Mouse (Mus musculus) heart, embryonic 12.5 days (tissue): ENCODE measurements at regions not wholly inside any gene's neighbourhood (a gene's known extent, or its start where the extent isn't known, plus 50 kb on each side); places are given as distances from the start of the nearest gene placed in this dataset.

Source experiments
- ATAC-seq: fragments of 200-750 bp; cut with Nextera tagmentation; 2 replicates; pipeline ENCODE4 v1.8.0; 2017; ENCODE audit warnings: moderate TSS enrichment, moderate library complexity; ENCODE audit not compliant: insufficient number of reproducible peaks, low FRiP score
- H3K27ac ChIP-seq: fragments of 300-500 bp; sonication (generic); 2 replicates; pipeline ENCODE4 v1.5.1; 2016; ENCODE audit warnings: mild to moderate bottlenecking, moderate library complexity; ENCODE audit not compliant: poor library complexity, severe bottlenecking
- H3K27me3 ChIP-seq: fragments of 300-500 bp; sonication (generic); replicated peaks from 2 replicates; pipeline ENCODE4 v1.6.1; 2016; ENCODE audit warnings: mild to moderate bottlenecking, moderate library complexity
- H3K36me3 ChIP-seq: fragments of 300-500 bp; sonication (generic); 2 replicates; pipeline ENCODE4 v1.6.1; 2016; ENCODE audit warnings: mild to moderate bottlenecking, moderate library complexity
- H3K4me1 ChIP-seq: fragments of 300-500 bp; sonication (generic); replicated peaks from 2 replicates; pipeline ENCODE4 v1.6.1; 2016; ENCODE audit warnings: mild to moderate bottlenecking
- H3K4me2 ChIP-seq: fragments of 300-500 bp; sonication (generic); 2 replicates; pipeline ENCODE4 v1.6.1; 2016; ENCODE audit warnings: mild to moderate bottlenecking, moderate library complexity
- H3K4me3 ChIP-seq: fragments of 300-500 bp; sonication (generic); 2 replicates; pipeline ENCODE4 v1.5.1; 2016; ENCODE audit warnings: mild to moderate bottlenecking
- H3K9ac ChIP-seq: fragments of 300-500 bp; sonication (generic); 2 replicates; pipeline ENCODE4 v1.6.1; 2016; ENCODE audit warnings: mild to moderate bottlenecking, moderate library complexity
- H3K9me3 ChIP-seq: fragments of 300-500 bp; sonication (generic); replicated peaks from 2 replicates; pipeline ENCODE4 v1.6.1; 2016; ENCODE audit warnings: mild to moderate bottlenecking, moderate library complexity
- WGBS: fragments of 180-500 bp; shearing (Covaris S2); methylation state at CpG from one replicate; pipeline ENCODE4 v1.1.7; 2016; 5-methylcytosine and 5-hydroxymethylcytosine counted together

DNA sequence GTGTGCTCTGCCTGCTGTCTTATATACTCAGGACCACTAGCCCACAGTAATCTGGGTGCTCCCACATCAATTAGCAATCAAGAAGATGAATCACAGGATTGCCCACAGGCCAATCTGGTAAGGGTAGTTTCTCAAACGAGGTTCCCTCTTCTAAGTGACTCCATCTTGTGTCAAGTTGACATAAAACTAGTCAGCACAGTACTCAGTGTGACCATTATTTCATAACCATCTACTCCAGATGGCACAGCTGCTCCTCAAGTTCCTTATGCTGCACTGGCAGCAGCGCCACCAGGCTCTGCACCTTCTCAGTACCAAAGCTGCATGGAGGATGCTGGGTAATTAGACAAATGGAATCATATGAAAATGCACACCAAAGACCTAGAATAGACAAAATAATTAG lies 175.6 kb upstream of the B3galt2 start:
- no peak for ATAC-seq
- H3K27ac ChIP-seq: no peak overlapping the region
- 62% methylated on average over 2 of the region's 2 CpGs for WGBS

DNA sequence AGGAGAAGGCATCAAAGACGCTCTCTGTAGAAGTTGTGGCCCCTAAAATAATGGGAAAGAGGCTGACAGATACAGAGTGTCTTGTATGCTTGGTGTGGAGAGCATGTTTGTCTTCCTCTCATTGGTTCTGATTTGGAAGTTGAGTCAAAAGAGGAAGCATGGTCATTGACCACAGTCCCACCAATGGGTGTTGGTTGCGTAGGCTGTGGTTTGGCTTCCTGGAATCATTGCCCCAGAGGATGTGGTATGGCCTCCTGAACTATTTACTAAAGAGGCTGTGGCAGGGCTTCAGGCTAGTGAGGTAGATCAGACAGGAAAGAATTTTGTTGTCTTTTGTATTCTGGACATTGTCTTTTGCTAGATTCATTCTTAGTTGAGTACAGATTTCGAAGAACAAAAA lies 174.4 kb upstream of the B3galt2 start:
- no peak overlapping the region for H3K4me3 ChIP-seq
- H3K4me2 ChIP-seq: no peak overlapping the region
- H3K9ac ChIP-seq: no peak overlapping the region
- H3K4me1 ChIP-seq: no peaks in the 10 kb centered on the region
- WGBS: 69% methylated on average over 3 of the region's 3 CpGs
- no peaks in the 10 kb centered on the region for H3K27me3 ChIP-seq
- H3K36me3 ChIP-seq: no peaks in the 10 kb centered on the region
- no peak overlapping the region for H3K27ac ChIP-seq
- no peak for ATAC-seq
- H3K9me3 ChIP-seq: no peaks in the 10 kb centered on the region

More for the DNA sequence above, 175.6 kb upstream of the B3galt2 start:
- Histone ChIP-seq H3K4me1 (no peaks in the 10 kb centered on the region), H3K27me3 (no peaks in the 10 kb centered on the region), H3K4me3 (no peak overlapping the region), H3K9ac (no peak overlapping the region), H3K4me2 (no peak overlapping the region), H3K36me3 (no peaks in the 10 kb centered on the region), H3K9me3 (no peaks in the 10 kb centered on the region)

DNA sequence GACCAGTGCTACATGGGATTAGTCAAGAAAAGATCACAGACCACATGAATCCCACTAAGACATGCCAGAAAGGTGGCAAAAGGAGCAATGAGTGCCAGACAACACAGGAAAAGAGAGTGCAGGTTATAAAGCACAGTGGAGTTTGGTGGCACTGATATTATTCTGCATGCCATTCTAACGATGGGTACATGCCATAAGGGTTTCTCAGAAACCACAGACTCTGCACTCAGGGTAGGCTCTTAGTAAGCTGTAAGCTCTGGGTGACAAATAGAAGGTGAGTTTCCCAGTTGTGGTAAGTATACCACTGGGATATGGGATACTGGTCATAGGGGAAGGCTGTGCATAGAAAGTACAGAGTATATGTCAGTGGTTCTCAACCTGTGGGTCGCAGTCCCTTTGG lies 165.1 kb upstream of the B3galt2 start:
- Histone ChIP-seq H3K4me3 (no peak overlapping the region), H3K4me2 (no peak overlapping the region), H3K9ac (no peak overlapping the region), H3K4me1 (no peaks in the 10 kb centered on the region), H3K27ac (no peak overlapping the region), H3K27me3 (no peaks in the 10 kb centered on the region), H3K36me3 (no peaks in the 10 kb centered on the region), H3K9me3 (no peaks in the 10 kb centered on the region)
- 77% methylated on average over 2 of the region's 2 CpGs for WGBS
- no peak for ATAC-seq

DNA sequence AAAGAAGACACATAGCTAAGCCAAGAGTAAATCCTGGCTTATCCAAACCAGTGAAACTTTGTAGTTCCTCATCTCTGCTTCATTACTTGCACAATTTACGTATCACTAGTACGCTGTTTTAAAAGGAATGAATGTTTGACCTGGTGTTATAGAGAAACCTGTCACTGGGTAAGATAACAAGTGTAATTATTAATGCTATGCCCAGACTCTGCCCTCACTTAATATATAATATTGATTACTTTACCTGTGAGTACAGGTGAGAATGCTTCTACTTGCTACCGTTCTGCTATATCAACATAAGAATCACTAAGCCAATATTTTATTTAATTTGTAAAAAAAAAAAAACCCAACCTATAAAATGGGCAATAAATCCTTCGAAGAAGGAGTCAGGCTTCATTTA lies 157.1 kb upstream of the B3galt2 start:
- H3K9ac ChIP-seq: no peak overlapping the region
- no peaks in the 10 kb centered on the region for H3K4me1 ChIP-seq
- no peaks in the 10 kb centered on the region for H3K36me3 ChIP-seq
- no peak overlapping the region for H3K27ac ChIP-seq
- H3K27me3 ChIP-seq: no peaks in the 10 kb centered on the region
- WGBS: 86% methylated on average over 4 of the region's 4 CpGs
- no peaks in the 10 kb centered on the region for H3K9me3 ChIP-seq
- no peak overlapping the region for H3K4me2 ChIP-seq
- H3K4me3 ChIP-seq: no peak overlapping the region
- no peak for ATAC-seq

DNA sequence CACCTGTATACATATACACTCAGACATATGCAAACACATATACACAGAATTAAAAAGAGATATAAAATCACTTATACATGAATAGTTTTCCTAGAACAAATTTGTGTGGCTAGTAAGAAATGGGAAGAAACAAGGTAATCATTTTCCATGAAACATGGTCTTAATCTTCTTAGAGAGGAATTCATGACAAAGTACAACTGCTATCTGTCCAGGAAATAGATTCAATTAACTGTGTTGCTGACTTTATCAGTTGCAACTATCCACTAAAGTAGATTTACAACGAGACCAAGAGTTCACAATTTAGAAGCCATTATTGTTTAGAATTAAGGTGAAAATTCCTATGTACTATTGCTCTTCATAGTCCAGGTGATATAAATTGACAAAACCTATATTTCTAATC lies 155.5 kb upstream of the B3galt2 start:
- no peak overlapping the region for H3K4me2 ChIP-seq
- no peak overlapping the region for H3K27ac ChIP-seq
- 65% methylated on average over 1 of the region's 1 CpGs for WGBS
- no peaks in the 10 kb centered on the region for H3K4me1 ChIP-seq
- no peak overlapping the region for H3K9ac ChIP-seq
- H3K36me3 ChIP-seq: no peaks in the 10 kb centered on the region
- no peak overlapping the region for H3K4me3 ChIP-seq
- no peak for ATAC-seq
- H3K9me3 ChIP-seq: no peaks in the 10 kb centered on the region
- no peaks in the 10 kb centered on the region for H3K27me3 ChIP-seq

DNA sequence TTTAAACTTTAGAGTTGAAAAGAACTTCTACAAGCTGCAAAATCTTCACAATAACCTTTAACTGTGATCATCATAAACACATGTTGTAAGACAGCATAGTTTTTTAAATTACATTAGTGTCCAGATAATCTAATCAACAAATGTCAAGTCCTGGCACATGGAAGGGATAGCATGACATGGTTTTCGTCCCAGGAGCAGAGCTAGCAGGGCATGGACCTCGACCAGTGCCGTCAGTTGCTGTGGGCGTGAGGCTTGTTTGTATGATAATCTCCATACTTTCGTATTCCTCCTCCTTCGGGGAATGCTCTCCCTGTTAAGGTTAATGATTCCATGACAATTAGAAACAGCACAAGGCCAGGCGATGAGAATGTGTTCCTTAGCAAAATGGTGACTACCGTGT lies 143.4 kb upstream of the B3galt2 start:
- no peak for ATAC-seq
- WGBS: 61% methylated on average over 8 of the region's 8 CpGs

DNA sequence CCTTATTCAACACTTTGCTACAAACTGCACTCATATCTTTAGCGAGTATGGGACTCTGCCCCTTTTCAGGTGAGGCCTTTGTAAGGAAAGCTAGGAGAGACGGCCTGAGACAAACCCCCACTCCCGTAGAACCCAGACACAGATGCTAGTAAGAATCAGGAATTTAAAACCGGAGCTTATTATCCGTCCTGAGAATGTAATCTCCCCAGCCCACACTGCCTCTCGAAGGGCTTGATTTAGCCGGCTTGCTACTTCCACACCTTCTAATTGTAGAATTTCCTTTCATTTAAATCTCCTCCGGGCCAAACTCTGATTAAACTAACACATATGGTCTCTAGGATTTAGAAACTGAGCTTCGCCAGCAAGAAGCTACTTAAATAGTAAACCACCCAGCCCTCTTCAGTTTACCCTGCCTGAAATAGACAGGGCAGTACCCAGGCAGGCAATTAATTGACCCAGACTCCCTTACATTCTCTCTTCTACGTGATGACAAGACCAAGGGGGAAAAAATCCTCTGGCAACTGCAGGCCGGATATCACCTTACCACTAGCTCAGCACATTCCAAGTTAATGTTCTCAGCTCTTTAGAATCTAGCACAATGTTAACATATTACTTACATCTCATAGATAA lies 136.9 kb upstream of the B3galt2 start:
- Histone ChIP-seq H3K4me3 (0 out of 2 replicates have a peak overlapping the region, but pooled peaks have one; percentile 11), H3K4me1 (peaks cover 12% of the 10 kb centered on the region; the same call in 1 of the 2 replicates), H3K9me3 (no peaks in the 10 kb centered on the region)

More for the DNA sequence above, 143.4 kb upstream of the B3galt2 start:
- H3K9me3 ChIP-seq: no peaks in the 10 kb centered on the region
- no peak overlapping the region for H3K9ac ChIP-seq
- H3K36me3 ChIP-seq: no peaks in the 10 kb centered on the region
- H3K4me1 ChIP-seq: no peaks in the 10 kb centered on the region
- H3K27me3 ChIP-seq: no peaks in the 10 kb centered on the region
- H3K4me2 ChIP-seq: no peak overlapping the region
- H3K4me3 ChIP-seq: no peak overlapping the region
- no peak overlapping the region for H3K27ac ChIP-seq

DNA sequence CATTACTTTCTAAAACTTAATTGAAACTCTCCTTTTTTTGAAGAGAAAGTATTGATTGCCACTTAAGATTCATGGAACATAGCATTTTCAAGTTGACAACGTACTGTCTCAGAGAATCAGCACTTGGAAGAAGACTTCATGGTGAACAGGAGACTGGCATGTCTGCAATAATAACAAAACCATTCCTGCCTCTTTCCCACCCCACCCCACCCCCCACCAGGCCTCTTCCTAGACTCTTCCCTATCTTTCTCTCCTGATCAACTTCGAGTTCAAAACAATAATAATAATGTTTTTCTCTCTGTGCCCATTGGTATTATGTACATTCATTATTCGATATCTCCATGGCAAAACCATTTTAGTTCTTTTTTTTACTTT lies 136.4 kb upstream of the B3galt2 start:
- 60% methylated on average over 3 of the region's 3 CpGs for WGBS

More for the DNA sequence above, 136.9 kb upstream of the B3galt2 start:
- 19% methylated on average over 11 of the region's 11 CpGs for WGBS
- Histone ChIP-seq H3K4me2 (peak overlapping the region; percentile 55), H3K27me3 (no peaks in the 10 kb centered on the region), H3K27ac (peak overlapping the region; percentile 68), H3K36me3 (no peaks in the 10 kb centered on the region), H3K9ac (no peak overlapping the region)
- ATAC-seq: peak; percentile 42; the same call in 1 of the 2 replicates

DNA sequence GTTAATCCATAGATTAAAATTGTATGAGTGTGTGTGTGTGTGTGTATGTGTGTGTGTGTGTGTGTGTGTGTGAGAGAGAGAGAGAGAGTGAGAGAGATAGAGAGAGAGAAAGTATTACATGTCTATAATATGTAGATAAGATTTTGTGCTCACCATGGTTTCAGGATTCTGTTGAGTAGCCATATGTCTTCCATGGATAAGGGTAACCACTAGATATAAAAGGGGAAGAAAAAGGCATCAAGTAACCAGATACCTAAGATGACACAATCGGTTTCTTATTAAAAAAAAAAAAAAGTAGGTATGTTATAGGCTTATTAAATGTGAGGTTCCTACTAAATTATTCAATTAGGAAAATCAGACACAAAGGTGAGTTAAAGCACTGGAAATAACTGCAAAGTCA lies 135.1 kb upstream of the B3galt2 start:
- Histone ChIP-seq H3K9me3 (no peaks in the 10 kb centered on the region), H3K27me3 (no peaks in the 10 kb centered on the region), H3K4me1 (peaks cover 12% of the 10 kb centered on the region; the same call in 1 of the 2 replicates), H3K4me2 (no peak overlapping the region), H3K4me3 (no peak overlapping the region), H3K27ac (no peak overlapping the region), H3K9ac (no peak overlapping the region), H3K36me3 (no peaks in the 10 kb centered on the region)
- ATAC-seq: no peak
- WGBS: 83% methylated on average over 1 of the region's 1 CpGs

More for the DNA sequence above, 136.4 kb upstream of the B3galt2 start:
- Histone ChIP-seq H3K9me3 (no peaks in the 10 kb centered on the region), H3K4me2 (no peak overlapping the region), H3K36me3 (no peaks in the 10 kb centered on the region), H3K9ac (no peak overlapping the region), H3K4me1 (peaks cover 12% of the 10 kb centered on the region; the same call in 1 of the 2 replicates), H3K27me3 (no peaks in the 10 kb centered on the region), H3K27ac (no peak overlapping the region), H3K4me3 (no peak overlapping the region)
- ATAC-seq: no peak

DNA sequence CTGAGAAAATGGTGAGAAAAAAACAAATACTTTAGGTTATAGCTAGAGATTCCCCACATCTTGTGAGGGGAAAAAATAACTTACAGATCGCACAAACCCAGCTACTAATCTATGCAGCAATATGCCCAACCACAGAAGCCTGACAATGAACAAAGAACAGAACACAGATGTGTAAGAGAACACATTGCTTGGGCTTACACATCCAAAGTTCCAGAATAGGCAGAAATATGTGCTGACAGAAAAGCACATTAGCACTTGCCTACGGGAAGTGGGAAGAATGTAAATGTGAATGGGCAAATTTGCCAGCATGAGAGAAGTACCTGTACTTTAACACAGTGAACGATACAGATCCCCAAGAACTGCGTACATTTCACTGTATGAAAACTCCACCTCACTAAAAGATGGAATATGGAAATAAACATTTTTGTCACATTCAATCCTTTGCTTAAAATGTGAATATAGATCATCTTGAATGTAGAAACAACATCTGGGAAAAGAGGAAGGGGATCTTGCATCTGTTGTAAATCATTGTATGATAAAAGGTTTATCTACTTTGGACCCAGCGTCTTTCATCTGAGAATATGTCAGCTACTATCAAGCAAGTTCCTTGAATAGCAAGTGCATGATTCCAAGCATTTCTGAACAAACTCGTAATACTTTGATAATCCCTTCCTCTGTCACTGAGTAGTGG lies 116.5 kb upstream of the B3galt2 start:
- Histone ChIP-seq H3K27ac (peak overlapping the region; percentile 51; the same call in 1 of the 2 replicates), H3K9me3 (0 out of 2 replicates have a peak, but pooled peaks cover 3% of the 10 kb centered on the region), H3K4me2 (peak overlapping the region; percentile 41; the same call in 1 of the 2 replicates), H3K9ac (no peak overlapping the region), H3K4me3 (no peak overlapping the region), H3K36me3 (no peaks in the 10 kb centered on the region), H3K27me3 (no peaks in the 10 kb centered on the region), H3K4me1 (peaks cover 4% of the 10 kb centered on the region)
- no peak for ATAC-seq
- 34% methylated on average over 6 of the region's 6 CpGs for WGBS

DNA sequence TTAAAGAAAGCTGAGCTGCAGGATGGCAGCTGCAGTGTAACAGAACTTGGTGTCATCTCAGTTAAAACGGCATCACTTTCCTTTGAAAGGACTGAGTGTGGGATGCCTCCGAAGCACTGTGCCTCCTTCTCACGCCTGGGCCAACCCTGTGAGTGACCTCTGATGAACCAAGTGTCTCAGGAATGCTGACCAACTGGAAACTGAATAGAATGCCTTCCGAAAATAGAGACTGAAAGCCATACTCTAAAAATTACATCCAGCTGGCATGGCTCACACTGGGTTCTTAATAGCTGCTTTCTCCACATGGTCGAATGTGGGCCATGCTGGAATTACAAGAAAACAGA lies 116.0 kb upstream of the B3galt2 start:
- peaks cover 4% of the 10 kb centered on the region for H3K4me1 ChIP-seq
- peak overlapping the region; percentile 51 for H3K27ac ChIP-seq
- no peaks in the 10 kb centered on the region for H3K36me3 ChIP-seq
- H3K4me2 ChIP-seq: peak overlapping the region; percentile 41; the same call in 1 of the 2 replicates
- WGBS: 29% methylated on average over 5 of the region's 5 CpGs
- no peak overlapping the region for H3K4me3 ChIP-seq
- 0 out of 2 replicates have a peak, but pooled peaks have one; percentile 29 for ATAC-seq
- H3K9me3 ChIP-seq: 0 out of 2 replicates have a peak, but pooled peaks cover 3% of the 10 kb centered on the region
- no peaks in the 10 kb centered on the region for H3K27me3 ChIP-seq
- H3K9ac ChIP-seq: no peak overlapping the region
